Mouse (Mus musculus) kidney, embryonic 16.5 days (tissue): ENCODE measurements around the gene Mrpl49. TPM values are rescaled to one million over a fixed set of nuclear protein-coding genes. Genes with fewer than 3 reads are reported as not detected.

Source experiments
- ATAC-seq: fragments of 200-750 bp; cut with Nextera tagmentation; 2 replicates; pipeline ENCODE4 v1.8.0; 2017; ENCODE audit warnings: moderate TSS enrichment; ENCODE audit not compliant: low FRiP score, low TSS enrichment
- H3K27ac ChIP-seq: fragments of 300-500 bp; sonication (generic); 2 replicates; pipeline ENCODE4 v1.5.1; 2014; ENCODE audit warnings: low read length
- H3K27me3 ChIP-seq: fragments of 300-500 bp; sonication (generic); 2 replicates; pipeline ENCODE4 v1.6.1; 2014; ENCODE audit warnings: low read length, control low read depth, mixed read lengths; ENCODE audit not compliant: insufficient read depth
- H3K36me3 ChIP-seq: fragments of 300-500 bp; sonication (generic); 2 replicates; pipeline ENCODE4 v1.6.1; 2014; ENCODE audit warnings: low read length, control low read depth, mixed read lengths; ENCODE audit not compliant: insufficient read depth
- H3K4me1 ChIP-seq: fragments of 300-500 bp; sonication (generic); 2 replicates; pipeline ENCODE4 v1.6.1; 2014; ENCODE audit warnings: low read length, control low read depth, mixed read lengths; ENCODE audit not compliant: insufficient read depth
- H3K4me2 ChIP-seq: fragments of 300-500 bp; sonication (generic); replicated peaks from 2 replicates; pipeline ENCODE4 v1.6.1; 2014; ENCODE audit warnings: low read depth, low read length
- H3K4me3 ChIP-seq: fragments of 300-500 bp; sonication (generic); 2 replicates; pipeline ENCODE4 v1.5.1; 2014; ENCODE audit warnings: mild to moderate bottlenecking, low read length
- H3K9ac ChIP-seq: fragments of 300-500 bp; sonication (generic); replicated peaks from 2 replicates; pipeline ENCODE4 v1.6.1; 2014; ENCODE audit warnings: low read length
- H3K9me3 ChIP-seq: fragments of 300-500 bp; sonication (generic); 2 replicates; pipeline ENCODE4 v1.6.1; 2016; ENCODE audit warnings: low read length, control low read depth
- WGBS: fragments of 180-500 bp; shearing (Covaris S2); extraction: QIAGEN DNeasy Blood & Tissue Kit; methylation state at CpG from one replicate; pipeline ENCODE4 v1.1.7; 2014; 5-methylcytosine and 5-hydroxymethylcytosine counted together
- polyA plus RNA-seq: library from polyadenylated mRNA; unstranded; fragments of >200 nt; fragmentation: Nextera tagmentation; extraction: Ambion mirVana; gene quantifications from 2 replicates; pipeline ENCODE4 v1.2.1, GENCODE M21; 2015

Gene Mrpl49
- polyA plus RNA-seq, 1 experiment from 2014 or later = 87.2 TPM

- Histone ChIP-seq H3K27me3 (no peaks in the 10 kb centered on the region), H3K27ac (no peak overlapping the region), H3K36me3 (no peaks in the 10 kb centered on the region), H3K9me3 (no peaks in the 10 kb centered on the region), H3K4me2 (no peak overlapping the region), H3K4me3 (no peak overlapping the region), H3K9ac (no peak overlapping the region), H3K4me1 (peaks cover 7% of the 10 kb centered on the region)
- WGBS = 57% methylated on average over 3 of the region's 3 CpGs
- ATAC-seq = no peak
Measured at GRCm38 (mm10) chr19:6020276-6020675, 37.3 kb downstream of the Mrpl49 start.

GRCm38 (mm10) chr19:6018142-6019089, 39.2 kb downstream of the Mrpl49 start:
- ATAC-seq = no peak

GRCm38 (mm10) chr19:6016532-6016931, 41.1 kb downstream of the Mrpl49 start:
- 42% methylated on average over 7 of the region's 7 CpGs for WGBS
- Histone ChIP-seq H3K27me3 (no peaks in the 10 kb centered on the region), H3K9me3 (no peaks in the 10 kb centered on the region), H3K27ac (no peak overlapping the region), H3K4me1 (peaks cover 16% of the 10 kb centered on the region), H3K9ac (no peak overlapping the region), H3K4me3 (no peak overlapping the region), H3K36me3 (no peaks in the 10 kb centered on the region), H3K4me2 (no peak overlapping the region; the same call in 1 of the 2 replicates)
- ATAC-seq = no peak

More at GRCm38 (mm10) chr19:6018142-6019089, 39.2 kb downstream of the Mrpl49 start:
- Histone ChIP-seq H3K9ac (no peak overlapping the region), H3K4me1 (peaks cover 16% of the 10 kb centered on the region), H3K9me3 (no peaks in the 10 kb centered on the region), H3K4me2 (no peak overlapping the region), H3K27ac (no peak overlapping the region), H3K4me3 (no peak overlapping the region), H3K27me3 (no peaks in the 10 kb centered on the region), H3K36me3 (no peaks in the 10 kb centered on the region)
- WGBS = 30% methylated on average over 15 of the region's 15 CpGs

- Histone ChIP-seq H3K36me3 (no peaks in the 10 kb centered on the region), H3K27me3 (no peaks in the 10 kb centered on the region), H3K4me1 (peaks cover 16% of the 10 kb centered on the region), H3K4me2 (peak within 1 kb of the TSS; percentile 77), H3K9ac (peak within 1 kb of the TSS; percentile 58), H3K4me3 (peak within 1 kb of the TSS; percentile 53), H3K27ac (peak within 1 kb of the TSS; percentile 65), H3K9me3 (no peaks in the 10 kb centered on the region)
- peak; percentile 82 for ATAC-seq
- 2% methylated on average over 40 of the region's 40 CpGs for WGBS
Measured at GRCm38 (mm10) chr19:6015511-6016315, 41.9 kb downstream of the Mrpl49 start, which contains the start of gene Capn1. TSS of gene Capn1 (minus strand) at chr19:6015897.

GRCm38 (mm10) chr19:6014991-6015510, 42.5 kb downstream of the Mrpl49 start:
- no peaks in the 10 kb centered on the region for H3K36me3 ChIP-seq
- H3K4me2 ChIP-seq = peak overlapping the region; percentile 77
- H3K9ac ChIP-seq = peak overlapping the region; percentile 58
- no peaks in the 10 kb centered on the region for H3K27me3 ChIP-seq
- H3K4me3 ChIP-seq = peak overlapping the region; percentile 53
- peak; percentile 79 for ATAC-seq
- peak overlapping the region; percentile 65 for H3K27ac ChIP-seq
- H3K9me3 ChIP-seq = no peaks in the 10 kb centered on the region
- under 1% methylated on average over 18 of the region's 18 CpGs for WGBS
- H3K4me1 ChIP-seq = peaks cover 16% of the 10 kb centered on the region

GRCm38 (mm10) chr19:6013691-6014090, 43.9 kb downstream of the Mrpl49 start:
- Histone ChIP-seq H3K4me2 (no peak overlapping the region), H3K4me3 (no peak overlapping the region), H3K27me3 (no peaks in the 10 kb centered on the region), H3K4me1 (peaks cover 16% of the 10 kb centered on the region), H3K9ac (no peak overlapping the region), H3K9me3 (no peaks in the 10 kb centered on the region), H3K36me3 (0 out of 2 replicates have a peak, but pooled peaks cover 3% of the 10 kb centered on the region), H3K27ac (no peak overlapping the region)
- 93% methylated on average over 10 of the region's 10 CpGs for WGBS
- no peak for ATAC-seq

GRCm38 (mm10) chr19:6009137-6009536, 48.4 kb downstream of the Mrpl49 start:
- Histone ChIP-seq H3K27ac (no peak overlapping the region), H3K9ac (no peak overlapping the region), H3K4me1 (no peaks in the 10 kb centered on the region; the same call in 1 of the 2 replicates), H3K36me3 (0 out of 2 replicates have a peak, but pooled peaks cover 4% of the 10 kb centered on the region), H3K4me2 (no peak overlapping the region), H3K9me3 (no peaks in the 10 kb centered on the region), H3K4me3 (no peak overlapping the region), H3K27me3 (no peaks in the 10 kb centered on the region)
- 82% methylated on average over 8 of the region's 8 CpGs for WGBS
- ATAC-seq = no peak

GRCm38 (mm10) chr19:6007013-6007412, 50.6 kb downstream of the Mrpl49 start:
- Histone ChIP-seq H3K9me3 (no peaks in the 10 kb centered on the region), H3K4me2 (no peak overlapping the region), H3K36me3 (0 out of 2 replicates have a peak, but pooled peaks cover 4% of the 10 kb centered on the region), H3K27ac (no peak overlapping the region), H3K4me3 (no peak overlapping the region), H3K9ac (no peak overlapping the region), H3K27me3 (no peaks in the 10 kb centered on the region), H3K4me1 (no peaks in the 10 kb centered on the region)
- no peak for ATAC-seq
- WGBS = 40% methylated on average over 13 of the region's 13 CpGs

- WGBS = 58% methylated on average over 11 of the region's 11 CpGs
- ATAC-seq = no peak
Measured at GRCm38 (mm10) chr19:6005541-6005940, 52.0 kb downstream of the Mrpl49 start.

More at GRCm38 (mm10) chr19:6005541-6005940, 52.0 kb downstream of the Mrpl49 start:
- Histone ChIP-seq H3K9me3 (no peaks in the 10 kb centered on the region), H3K27me3 (no peaks in the 10 kb centered on the region), H3K4me1 (no peaks in the 10 kb centered on the region), H3K4me2 (no peak overlapping the region), H3K4me3 (no peak overlapping the region), H3K9ac (no peak overlapping the region), H3K36me3 (0 out of 2 replicates have a peak, but pooled peaks cover 4% of the 10 kb centered on the region), H3K27ac (0 out of 2 replicates have a peak overlapping the region, but pooled peaks have one; percentile 18)
